Mouse (Mus musculus) thymus, adult 2 months (tissue): Measurements from ENCODE around the gene Pik3ca.

Source experiments
- CTCF ChIP-seq: fragments of 200-500 bp; IDR thresholded peaks from 2 replicates; pipeline ENCODE4 v1.5.1; 2012; ENCODE audit warnings: mild to moderate bottlenecking, control low read depth, low read length, moderate library complexity, borderline replicate concordance; ENCODE audit not compliant: control insufficient read depth, poor library complexity, insufficient read depth; ENCODE audit errors: extremely low read depth
- POLR2A ChIP-seq: fragments of 200-500 bp; IDR thresholded peaks from 2 replicates; pipeline ENCODE4 v1.6.1; 2012; ENCODE audit warnings: mild to moderate bottlenecking, low read length, control low read depth, moderate library complexity; ENCODE audit not compliant: control insufficient read depth, poor library complexity, insufficient read depth; ENCODE audit errors: extremely low read depth

- TF ChIP-seq CTCF (0 out of 2 replicates have a peak, but pooled peaks have one; percentile 41), POLR2A (peak; percentile 95)
Measured at GRCm38 (mm10) chr3:32396794-32397460, 544 bp upstream of the Pik3ca start.
